Mouse (Mus musculus) kidney, embryonic 16.5 days (tissue): ENCODE results near the gene Nxn. TPM values are rescaled to one million over a fixed set of nuclear protein-coding genes. Genes with fewer than 3 reads are reported as not detected.
A peak's percentile ranks its signal among the peaks of the same experiment; 100 is the strongest.

ENCODE experiments used
- ATAC-seq: fragments of 200-750 bp; cut with Nextera tagmentation; 2 replicates; pipeline ENCODE4 v1.8.0; 2017; ENCODE audit warnings: moderate TSS enrichment; ENCODE audit not compliant: low FRiP score, low TSS enrichment
- H3K27ac ChIP-seq: fragments of 300-500 bp; sonication (generic); 2 replicates; pipeline ENCODE4 v1.5.1; 2014; ENCODE audit warnings: low read length
- H3K27me3 ChIP-seq: fragments of 300-500 bp; sonication (generic); 2 replicates; pipeline ENCODE4 v1.6.1; 2014; ENCODE audit warnings: low read length, control low read depth, mixed read lengths; ENCODE audit not compliant: insufficient read depth
- H3K36me3 ChIP-seq: fragments of 300-500 bp; sonication (generic); 2 replicates; pipeline ENCODE4 v1.6.1; 2014; ENCODE audit warnings: low read length, control low read depth, mixed read lengths; ENCODE audit not compliant: insufficient read depth
- H3K4me1 ChIP-seq: fragments of 300-500 bp; sonication (generic); 2 replicates; pipeline ENCODE4 v1.6.1; 2014; ENCODE audit warnings: low read length, control low read depth, mixed read lengths; ENCODE audit not compliant: insufficient read depth
- H3K4me2 ChIP-seq: fragments of 300-500 bp; sonication (generic); replicated peaks from 2 replicates; pipeline ENCODE4 v1.6.1; 2014; ENCODE audit warnings: low read depth, low read length
- H3K4me3 ChIP-seq: fragments of 300-500 bp; sonication (generic); 2 replicates; pipeline ENCODE4 v1.5.1; 2014; ENCODE audit warnings: mild to moderate bottlenecking, low read length
- H3K9ac ChIP-seq: fragments of 300-500 bp; sonication (generic); replicated peaks from 2 replicates; pipeline ENCODE4 v1.6.1; 2014; ENCODE audit warnings: low read length
- H3K9me3 ChIP-seq: fragments of 300-500 bp; sonication (generic); 2 replicates; pipeline ENCODE4 v1.6.1; 2016; ENCODE audit warnings: low read length, control low read depth
- WGBS: fragments of 180-500 bp; shearing (Covaris S2); extraction: QIAGEN DNeasy Blood & Tissue Kit; methylation state at CpG from one replicate; pipeline ENCODE4 v1.1.7; 2014; 5-methylcytosine and 5-hydroxymethylcytosine counted together
- polyA plus RNA-seq: library from polyadenylated mRNA; unstranded; fragments of >200 nt; fragmentation: Nextera tagmentation; extraction: Ambion mirVana; gene quantifications from 2 replicates; pipeline ENCODE4 v1.2.1, GENCODE M21; 2015

Nxn gene
- polyA plus RNA-seq, 1 experiment from 2014 or later = 26.9 TPM

- Histone ChIP-seq H3K4me3 (no peak overlapping the region), H3K27ac (no peak overlapping the region), H3K27me3 (no peaks in the 10 kb centered on the region), H3K36me3 (no peaks in the 10 kb centered on the region), H3K4me2 (no peak overlapping the region), H3K9me3 (no peaks in the 10 kb centered on the region; the same call in 1 of the 2 replicates), H3K9ac (no peak overlapping the region), H3K4me1 (peaks cover 74% of the 10 kb centered on the region)
- no peak for ATAC-seq
- 85% methylated on average over 6 of the region's 6 CpGs for WGBS
These were observed 110.3 kb downstream of the Nxn start for GRCm38 (mm10) chr11:76288645-76289044.

GRCm38 (mm10) chr11:76287301-76287700 is 111.6 kb downstream of the Nxn start:
- WGBS = 33% methylated on average over 10 of the region's 10 CpGs
- peaks cover 61% of the 10 kb centered on the region for H3K4me1 ChIP-seq
- no peak overlapping the region for H3K4me2 ChIP-seq
- no peak overlapping the region for H3K27ac ChIP-seq
- H3K36me3 ChIP-seq = no peaks in the 10 kb centered on the region
- H3K4me3 ChIP-seq = no peak overlapping the region
- H3K9ac ChIP-seq = no peak overlapping the region
- no peaks in the 10 kb centered on the region for H3K27me3 ChIP-seq
- ATAC-seq = 0 out of 2 replicates have a peak, but pooled peaks have one; percentile 14
- no peaks in the 10 kb centered on the region; the same call in 1 of the 2 replicates for H3K9me3 ChIP-seq

- H3K9me3 ChIP-seq = no peaks in the 10 kb centered on the region; the same call in 1 of the 2 replicates
- H3K4me1 ChIP-seq = peaks cover 54% of the 10 kb centered on the region
- no peaks in the 10 kb centered on the region for H3K36me3 ChIP-seq
- 50% methylated on average over 10 of the region's 10 CpGs for WGBS
- no peaks in the 10 kb centered on the region for H3K27me3 ChIP-seq
- H3K4me2 ChIP-seq = no peak overlapping the region
- H3K4me3 ChIP-seq = no peak overlapping the region
- ATAC-seq = no peak
- no peak overlapping the region for H3K9ac ChIP-seq
- no peak overlapping the region for H3K27ac ChIP-seq
These were observed 112.3 kb downstream of the Nxn start for GRCm38 (mm10) chr11:76286534-76287126.

GRCm38 (mm10) chr11:76285431-76286075 is 113.4 kb downstream of the Nxn start:
- Histone ChIP-seq H3K9ac (no peak overlapping the region), H3K27me3 (no peaks in the 10 kb centered on the region), H3K36me3 (no peaks in the 10 kb centered on the region), H3K4me2 (no peak overlapping the region), H3K4me1 (peaks cover 52% of the 10 kb centered on the region), H3K27ac (peak overlapping the region; percentile 17; the same call in 1 of the 2 replicates), H3K4me3 (no peak overlapping the region), H3K9me3 (no peaks in the 10 kb centered on the region; the same call in 1 of the 2 replicates)
- ATAC-seq = no peak
- WGBS = 27% methylated on average over 7 of the region's 7 CpGs

- H3K4me1 ChIP-seq = peaks cover 44% of the 10 kb centered on the region
These were observed 115.1 kb downstream of the Nxn start for GRCm38 (mm10) chr11:76283841-76284240.

GRCm38 (mm10) chr11:76279971-76280370 is 119.0 kb downstream of the Nxn start:
- no peak overlapping the region for H3K4me2 ChIP-seq
- H3K27me3 ChIP-seq = no peaks in the 10 kb centered on the region
- no peak overlapping the region for H3K9ac ChIP-seq
- H3K27ac ChIP-seq = 0 out of 2 replicates have a peak overlapping the region, but pooled peaks have one; percentile 4
- H3K4me3 ChIP-seq = no peak overlapping the region
- H3K9me3 ChIP-seq = no peaks in the 10 kb centered on the region; the same call in 1 of the 2 replicates
- peaks cover 12% of the 10 kb centered on the region for H3K4me1 ChIP-seq
- 37% methylated on average over 2 of the region's 2 CpGs for WGBS
- H3K36me3 ChIP-seq = 0 out of 2 replicates have a peak, but pooled peaks cover 4% of the 10 kb centered on the region
- ATAC-seq = no peak

More at GRCm38 (mm10) chr11:76283841-76284240, 115.1 kb downstream of the Nxn start:
- Histone ChIP-seq H3K9ac (no peak overlapping the region), H3K36me3 (no peaks in the 10 kb centered on the region), H3K27me3 (no peaks in the 10 kb centered on the region), H3K4me3 (no peak overlapping the region), H3K4me2 (no peak overlapping the region), H3K27ac (no peak overlapping the region), H3K9me3 (no peaks in the 10 kb centered on the region; the same call in 1 of the 2 replicates)
- 90% methylated on average over 6 of the region's 6 CpGs for WGBS
- ATAC-seq = no peak

GRCm38 (mm10) chr11:76278960-76279852 is 119.7 kb downstream of the Nxn start:
- no peak overlapping the region for H3K4me2 ChIP-seq
- no peak for ATAC-seq
- 58% methylated on average over 14 of the region's 14 CpGs for WGBS

GRCm38 (mm10) chr11:76272440-76272839 is 126.5 kb downstream of the Nxn start:
- no peaks in the 10 kb centered on the region for H3K4me1 ChIP-seq
- H3K9ac ChIP-seq = no peak overlapping the region
- WGBS = 76% methylated on average over 4 of the region's 4 CpGs
- peaks cover 16% of the 10 kb centered on the region for H3K36me3 ChIP-seq
- no peak overlapping the region for H3K4me3 ChIP-seq
- no peaks in the 10 kb centered on the region for H3K27me3 ChIP-seq
- no peaks in the 10 kb centered on the region for H3K9me3 ChIP-seq
- no peak overlapping the region for H3K27ac ChIP-seq
- no peak overlapping the region for H3K4me2 ChIP-seq
- no peak for ATAC-seq

More at GRCm38 (mm10) chr11:76278960-76279852, 119.7 kb downstream of the Nxn start:
- H3K27me3 ChIP-seq = no peaks in the 10 kb centered on the region
- peak overlapping the region; percentile 23 for H3K27ac ChIP-seq
- no peak overlapping the region for H3K9ac ChIP-seq
- 0 out of 2 replicates have a peak, but pooled peaks cover 4% of the 10 kb centered on the region for H3K36me3 ChIP-seq
- no peaks in the 10 kb centered on the region; the same call in 1 of the 2 replicates for H3K9me3 ChIP-seq
- H3K4me3 ChIP-seq = no peak overlapping the region
- peaks cover 8% of the 10 kb centered on the region for H3K4me1 ChIP-seq

GRCm38 (mm10) chr11:76268521-76269065 is 130.3 kb downstream of the Nxn start:
- no peak for ATAC-seq
- peaks cover 10% of the 10 kb centered on the region for H3K36me3 ChIP-seq
- no peak overlapping the region for H3K9ac ChIP-seq
- WGBS = 77% methylated on average over 6 of the region's 6 CpGs
- H3K4me2 ChIP-seq = no peak overlapping the region
- no peaks in the 10 kb centered on the region for H3K4me1 ChIP-seq
- H3K4me3 ChIP-seq = no peak overlapping the region
- no peaks in the 10 kb centered on the region for H3K27me3 ChIP-seq
- H3K27ac ChIP-seq = no peak overlapping the region
- H3K9me3 ChIP-seq = no peaks in the 10 kb centered on the region
